Mouse (Mus musculus) urinary bladder, postnatal 36 days (tissue): Measurements from ENCODE around the gene Fbxo11.
"Not testable (repeated sequence)": the region's sequence is repeated elsewhere in the genome, so short reads cannot be mapped to it uniquely, and the experiment has no call there.

Experiments
- DNase-seq, 2 experiments: peaks; one replicate each; pipeline ENCODE4 v3.0.0; 2022; ENCODE audit warnings: low spot score in 2 of 2, mixed read lengths in 1 of 2

The Fbxo11 gene

DNA sequence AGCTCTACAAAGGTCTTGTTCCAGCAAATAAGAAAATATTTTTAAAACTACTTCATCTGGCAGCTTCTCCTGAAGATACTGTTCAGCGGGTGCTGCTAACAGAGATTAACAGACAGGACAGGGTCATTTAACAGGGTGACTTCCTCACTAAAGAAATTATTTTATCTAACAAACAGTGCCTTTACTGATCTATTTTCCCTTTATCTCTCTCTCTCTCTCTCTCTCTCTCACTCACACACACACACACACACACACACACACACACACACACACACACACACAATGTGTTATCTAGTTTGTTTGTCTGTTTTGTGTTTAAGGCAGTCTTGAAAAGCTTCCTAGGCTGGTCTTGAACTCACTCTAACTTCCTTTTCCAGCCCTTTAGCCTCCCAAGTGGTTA lies 50.6 kb downstream of the Fbxo11 start:
- no peak for DNase-seq

DNA sequence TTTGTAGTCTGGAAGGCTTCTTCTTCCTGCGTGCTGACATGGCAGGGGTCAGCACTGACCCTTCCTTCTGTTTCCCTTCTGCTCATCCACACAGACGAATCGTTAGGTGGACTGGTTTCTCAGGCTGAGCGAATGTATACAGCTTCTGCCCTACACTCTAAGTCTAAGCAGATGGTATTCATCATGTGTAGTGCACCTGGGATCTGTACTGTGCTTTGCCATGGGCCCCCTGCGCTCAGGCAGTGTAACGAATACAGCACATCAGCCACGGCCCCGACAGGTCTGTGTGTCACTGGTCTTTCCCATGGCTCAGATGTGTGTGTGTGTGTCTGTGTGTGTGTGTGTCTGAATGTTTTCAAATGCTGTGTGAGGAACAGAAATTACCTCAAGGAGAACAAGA lies 58.1 kb downstream of the Fbxo11 start:
- no peak for DNase-seq

DNA sequence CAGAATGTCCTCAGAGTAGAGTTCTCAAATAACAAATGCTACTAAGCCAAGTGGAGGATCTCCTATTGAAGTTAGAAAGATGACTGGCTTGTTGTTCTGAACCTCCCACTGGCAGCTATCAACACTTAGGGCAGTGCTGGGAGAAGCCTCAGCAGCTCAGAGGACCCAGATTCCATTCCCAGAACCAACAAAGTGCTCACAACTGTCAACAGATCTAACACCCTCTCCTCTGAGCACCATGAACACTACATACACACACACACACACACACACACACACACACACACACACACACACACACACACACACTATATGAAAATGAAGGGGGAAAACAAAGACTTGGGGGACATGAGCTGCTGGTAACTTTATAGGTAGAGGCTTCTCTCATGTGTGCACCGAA lies 60.2 kb downstream of the Fbxo11 start:
- DNase-seq: no peak

DNA sequence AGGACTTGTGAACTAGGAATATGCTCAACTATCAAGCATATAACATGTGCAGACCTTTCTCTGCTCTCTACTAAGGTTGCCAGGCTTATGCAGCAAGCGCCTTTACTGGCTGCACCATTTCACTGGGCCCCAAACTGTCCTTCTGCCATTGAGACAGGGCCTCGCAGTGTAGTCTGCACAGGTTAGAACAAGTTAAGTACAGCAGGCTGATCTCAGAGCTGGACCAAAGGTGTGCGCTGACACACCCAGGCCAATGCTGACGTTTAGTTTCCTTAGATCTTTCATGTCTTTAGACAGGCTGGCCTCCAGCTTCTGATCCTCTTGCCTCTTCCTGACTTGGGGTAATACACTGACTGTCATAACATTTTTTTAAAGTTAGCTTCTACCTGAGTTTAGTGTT lies 67.3 kb downstream of the Fbxo11 start:
- DNase-seq: peak; percentile 13 to 25

DNA sequence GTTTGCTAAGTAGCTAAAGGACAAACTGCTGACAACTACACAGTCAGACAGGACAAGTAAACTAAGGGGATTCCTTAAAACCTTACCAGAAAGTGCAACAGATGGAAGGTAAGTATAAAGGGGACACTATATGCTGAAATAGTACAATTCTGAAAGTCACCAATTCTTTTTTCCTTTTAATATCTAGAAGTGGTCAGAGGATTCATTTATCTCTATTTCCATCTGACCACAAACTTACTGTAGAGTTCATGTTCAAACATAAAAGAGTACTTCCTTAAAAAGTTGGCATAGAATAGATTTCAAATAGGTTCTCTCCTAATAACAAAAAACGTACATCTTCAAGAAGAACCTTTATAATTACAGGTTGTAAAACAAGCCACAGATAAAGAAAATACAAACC lies 71.8 kb downstream of the Fbxo11 start:
- no peak for DNase-seq

DNA sequence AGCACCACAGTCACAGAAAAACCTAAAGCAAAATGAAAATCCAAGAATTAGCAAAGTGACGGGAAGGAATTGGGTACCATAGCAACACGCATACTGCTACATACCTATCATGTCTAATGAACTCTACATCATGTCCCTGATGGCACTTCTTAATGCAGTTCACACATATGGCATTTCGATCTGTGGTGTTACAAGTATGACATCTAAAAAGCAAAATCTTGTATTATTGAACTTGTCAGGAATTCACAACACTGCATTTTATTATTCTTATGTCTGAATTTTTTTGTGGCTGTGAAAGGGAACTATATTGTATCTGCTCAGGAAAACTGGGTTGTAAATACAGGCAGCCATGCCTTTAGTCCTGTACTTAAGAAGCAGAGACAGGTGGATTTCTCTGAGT lies 72.9 kb downstream of the Fbxo11 start:
- DNase-seq: no peak

DNA sequence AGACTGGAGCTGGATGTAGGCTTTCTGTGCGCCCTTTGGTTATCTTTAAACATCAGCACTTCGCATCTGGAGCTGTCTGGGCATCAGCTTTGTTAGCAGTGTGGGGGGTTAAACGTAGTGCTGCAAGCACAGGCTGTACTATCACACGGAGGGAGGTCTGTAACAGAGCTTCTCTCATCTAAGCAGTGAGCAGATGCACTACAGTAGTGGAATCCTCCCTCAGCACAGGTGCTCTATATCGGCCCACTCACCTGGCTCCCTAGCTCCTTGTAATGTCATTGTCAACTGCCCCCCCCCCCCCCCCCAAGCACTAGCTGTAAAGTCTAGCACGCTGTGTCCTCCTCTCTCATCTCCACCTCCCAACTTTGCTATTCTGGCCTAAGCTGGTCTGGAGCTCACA lies 77.6 kb downstream of the Fbxo11 start:
- no peak for DNase-seq

DNA sequence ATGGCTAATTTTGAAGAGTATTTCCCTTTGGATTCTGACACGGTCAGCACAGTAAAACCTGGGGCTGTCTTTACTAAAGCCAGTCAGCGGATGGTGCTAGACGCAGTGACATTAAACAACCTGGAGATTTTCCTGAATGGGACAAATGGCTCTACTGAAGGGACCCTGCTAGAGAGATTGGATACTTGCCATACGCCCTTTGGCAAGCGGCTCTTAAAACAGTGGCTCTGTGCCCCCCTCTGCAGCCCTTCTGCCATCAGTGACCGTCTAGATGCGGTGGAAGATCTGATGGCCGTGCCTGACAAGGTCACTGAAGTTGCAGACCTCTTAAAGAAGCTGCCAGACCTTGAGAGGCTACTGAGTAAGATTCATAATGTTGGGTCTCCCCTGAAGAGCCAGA lies 79.2 kb downstream of the Fbxo11 start:
- DNase-seq: no peak

DNA sequence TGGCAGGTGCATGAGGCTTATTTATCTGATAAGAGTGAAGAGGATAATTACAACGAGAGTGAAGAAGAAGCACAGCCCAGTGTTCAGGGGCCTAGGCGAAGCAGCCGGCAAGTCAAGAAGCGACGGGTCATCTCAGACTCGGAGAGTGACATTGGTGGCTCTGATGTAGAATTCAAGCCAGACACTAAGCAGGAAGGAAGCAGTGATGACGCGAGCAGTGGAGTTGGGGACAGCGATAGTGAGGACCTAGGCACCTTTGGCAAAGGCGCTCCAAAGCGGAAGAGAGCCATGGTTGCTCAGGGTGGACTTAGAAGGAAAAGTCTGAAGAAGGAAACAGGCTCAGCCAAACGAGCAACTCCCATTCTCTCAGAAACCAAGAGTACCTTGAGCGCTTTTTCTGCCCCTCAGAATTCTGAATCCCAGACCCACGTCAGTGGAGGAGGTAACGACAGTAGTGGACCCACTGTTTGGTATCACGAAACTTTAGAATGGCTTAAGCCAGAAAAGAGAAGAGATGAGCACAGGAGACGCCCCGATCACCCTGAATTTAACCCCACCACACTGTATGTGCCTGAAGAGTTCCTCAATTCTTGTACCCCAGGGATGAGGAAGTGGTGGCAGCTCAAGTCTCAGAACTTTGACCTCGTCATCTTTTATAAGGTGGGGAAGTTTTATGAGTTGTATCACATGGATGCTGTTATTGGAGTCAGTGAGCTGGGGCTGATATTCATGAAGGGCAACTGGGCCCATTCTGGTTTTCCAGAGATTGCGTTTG lies 80.5 kb downstream of the Fbxo11 start:
- no peak for DNase-seq

DNA sequence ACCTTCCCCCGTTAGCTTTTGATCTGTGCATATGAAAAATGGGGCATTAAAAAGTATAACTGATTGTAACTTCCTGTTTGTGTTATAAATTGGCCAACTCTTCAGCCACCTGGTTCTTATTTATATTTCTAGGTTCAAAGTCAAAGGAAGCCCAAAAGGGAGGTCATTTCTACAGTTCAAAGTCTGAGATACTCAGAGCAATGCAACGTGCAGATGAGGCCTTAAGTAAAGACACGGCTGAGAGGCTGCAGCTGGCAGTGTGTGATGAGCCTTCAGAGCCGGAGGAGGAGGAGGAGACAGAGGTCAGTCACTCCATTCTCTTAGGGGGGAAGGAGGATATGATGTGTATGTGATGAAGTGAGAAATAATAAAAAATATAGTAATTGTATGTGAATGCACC lies 81.8 kb downstream of the Fbxo11 start:
- no peak for DNase-seq

DNA sequence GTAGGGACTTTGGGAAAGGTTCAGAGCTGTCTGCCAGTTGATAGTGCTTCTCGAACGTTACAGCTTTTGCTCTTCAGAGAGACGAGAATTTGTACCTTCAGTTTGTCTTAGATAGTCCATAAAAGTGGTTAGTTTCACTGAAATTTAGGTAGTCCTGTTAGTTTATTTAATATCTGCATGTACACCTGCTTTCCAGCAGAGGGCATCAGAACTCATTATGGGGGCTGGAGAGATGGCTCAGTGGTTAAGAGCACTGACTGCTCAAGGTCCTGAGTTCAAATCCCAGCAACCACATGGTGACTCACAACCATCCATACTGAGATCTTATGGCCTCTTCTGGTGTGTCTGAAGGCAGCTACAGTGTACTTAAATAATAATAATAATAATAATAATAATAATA lies 83.0 kb downstream of the Fbxo11 start:
- DNase-seq: no peak

DNA sequence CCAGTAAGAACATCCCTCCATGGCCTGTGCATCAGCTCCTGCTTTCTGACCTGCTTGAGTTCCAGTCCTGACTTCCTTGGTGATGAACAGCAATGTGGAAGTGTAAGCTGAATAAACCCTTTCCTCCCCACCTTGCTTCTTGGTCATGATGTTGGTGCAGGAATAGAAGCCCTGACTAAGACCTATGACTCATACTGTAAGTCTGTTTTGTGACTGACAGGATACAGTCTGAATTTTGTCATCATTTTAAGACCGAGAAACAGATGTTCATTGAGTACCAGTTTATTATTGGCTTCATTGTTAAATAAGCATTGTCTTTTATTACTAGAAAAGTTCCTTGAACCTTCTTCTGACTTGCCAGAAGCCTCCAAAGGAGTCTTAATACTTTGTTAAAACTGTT lies 85.4 kb downstream of the Fbxo11 start:
- DNase-seq: not testable (repeated sequence)

DNA sequence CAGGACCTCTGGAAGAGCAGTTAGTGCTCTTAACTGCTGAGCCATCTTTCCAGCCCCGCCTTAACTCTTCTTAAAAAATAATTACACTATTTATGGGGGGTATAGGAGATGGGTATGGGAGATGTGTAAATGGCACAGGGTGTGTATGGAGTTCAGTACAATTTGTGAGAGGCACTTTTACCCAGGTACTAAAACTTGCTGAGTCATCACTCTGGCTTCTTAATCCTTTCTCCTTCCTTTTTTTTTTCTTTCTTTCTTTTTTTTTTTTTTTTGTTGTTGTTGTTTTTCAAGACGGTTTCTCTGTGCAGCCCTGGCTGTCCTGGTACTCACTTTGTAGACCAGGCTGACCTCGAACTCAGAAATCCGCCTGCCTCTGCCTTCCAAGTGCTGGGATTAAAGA lies 88.2 kb downstream of the Fbxo11 start:
- DNase-seq: not testable (repeated sequence)

DNA sequence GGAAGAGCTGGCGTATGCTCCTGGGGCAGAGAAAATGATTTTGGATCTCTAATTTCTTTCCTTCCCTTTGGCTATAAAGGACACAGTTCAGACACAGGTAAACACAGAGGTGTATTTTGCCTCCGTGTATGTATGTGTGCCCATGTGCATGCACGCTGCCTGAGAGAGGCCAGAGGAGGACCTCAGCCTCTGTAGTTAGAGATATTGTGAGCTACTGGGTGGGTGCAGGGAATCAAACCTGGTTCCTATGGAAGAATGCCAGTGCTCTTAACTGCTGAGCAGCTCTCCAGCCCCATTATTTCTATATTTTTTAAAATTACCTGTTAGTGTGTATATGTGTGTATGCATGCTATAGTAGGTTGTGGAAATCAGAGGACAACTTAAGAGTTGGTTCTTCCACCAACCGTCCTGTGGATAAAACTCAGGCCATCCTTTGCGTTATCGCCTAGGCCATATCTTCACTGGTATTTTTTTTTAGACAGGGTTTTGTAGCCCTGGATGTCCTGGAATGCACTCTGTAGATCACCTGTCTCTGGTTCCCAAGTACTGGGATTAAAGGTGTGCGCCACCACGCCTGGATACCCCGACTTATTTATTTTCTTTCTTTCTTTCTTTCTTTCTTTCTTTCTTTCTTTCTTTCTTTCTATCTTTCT lies 88.8 kb downstream of the Fbxo11 start:
- no peak for DNase-seq

DNA sequence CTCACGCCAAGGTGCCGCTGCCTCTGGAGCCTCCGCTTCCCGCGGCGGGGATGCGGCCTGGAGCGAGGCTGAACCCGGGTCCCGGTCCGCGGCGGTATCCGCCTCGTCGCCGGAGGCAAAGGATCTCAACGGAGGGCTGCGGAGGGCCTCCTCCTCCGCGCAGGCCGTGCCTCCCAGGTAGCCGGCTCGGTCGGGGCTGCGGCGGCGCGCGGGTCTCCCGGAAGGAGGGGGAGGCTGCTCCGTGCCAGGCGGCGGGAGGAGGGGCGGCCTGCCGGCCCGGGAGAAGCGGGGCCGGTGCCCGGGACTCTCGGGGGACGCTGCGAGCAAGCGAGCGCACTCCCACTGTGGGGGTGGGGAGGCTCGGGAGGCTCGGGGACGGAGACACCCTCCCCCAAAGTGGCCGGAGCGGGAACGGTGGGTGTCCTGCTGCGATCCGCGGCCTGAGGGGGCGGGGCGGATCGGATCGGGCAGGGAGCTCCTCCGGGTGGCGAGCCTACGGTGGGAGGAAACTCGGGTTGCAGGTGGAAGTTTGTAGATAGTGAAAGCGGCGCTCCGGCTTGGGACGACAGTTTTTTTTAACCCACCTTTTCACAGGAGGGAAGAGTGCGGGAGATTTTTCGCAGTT lies 89.8 kb downstream of the Fbxo11 start:
- DNase-seq: peak; percentile 51 to 62

DNA sequence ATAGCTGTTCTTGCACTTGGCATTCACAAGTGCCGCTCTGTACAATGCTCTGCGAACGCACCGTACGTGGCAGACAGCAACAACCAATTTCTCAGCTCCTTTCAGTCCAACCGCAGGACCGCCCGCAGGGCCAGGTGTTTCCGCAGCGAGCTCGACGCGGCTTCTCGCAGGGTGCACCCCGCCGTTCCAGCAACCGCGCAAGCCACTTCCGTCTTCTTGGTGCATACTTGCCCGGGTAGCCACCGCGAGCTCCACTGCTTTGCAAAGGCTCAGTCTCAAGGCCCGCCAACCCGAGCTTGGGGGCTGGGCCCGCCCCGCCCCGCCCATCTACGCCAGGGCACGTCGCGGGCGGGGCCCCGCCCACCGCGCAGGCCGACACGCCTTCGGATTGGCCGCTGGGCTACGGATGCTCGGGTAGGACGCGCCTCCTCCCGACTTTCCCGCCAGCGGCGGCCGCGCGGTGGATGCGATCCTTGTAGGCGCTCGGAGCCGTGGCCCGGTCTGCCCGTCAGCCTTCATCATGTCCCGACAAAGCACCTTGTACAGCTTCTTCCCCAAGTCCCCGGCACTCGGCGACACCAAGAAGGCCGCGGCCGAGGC lies 90.4 kb downstream of the Fbxo11 start, which contains the start of gene Msh6:
Gene Msh6, plus strand, starts transcription at position 434 of the 600 bp plus-strand sequence.
- DNase-seq: peak; percentile 77 to 88

DNA sequence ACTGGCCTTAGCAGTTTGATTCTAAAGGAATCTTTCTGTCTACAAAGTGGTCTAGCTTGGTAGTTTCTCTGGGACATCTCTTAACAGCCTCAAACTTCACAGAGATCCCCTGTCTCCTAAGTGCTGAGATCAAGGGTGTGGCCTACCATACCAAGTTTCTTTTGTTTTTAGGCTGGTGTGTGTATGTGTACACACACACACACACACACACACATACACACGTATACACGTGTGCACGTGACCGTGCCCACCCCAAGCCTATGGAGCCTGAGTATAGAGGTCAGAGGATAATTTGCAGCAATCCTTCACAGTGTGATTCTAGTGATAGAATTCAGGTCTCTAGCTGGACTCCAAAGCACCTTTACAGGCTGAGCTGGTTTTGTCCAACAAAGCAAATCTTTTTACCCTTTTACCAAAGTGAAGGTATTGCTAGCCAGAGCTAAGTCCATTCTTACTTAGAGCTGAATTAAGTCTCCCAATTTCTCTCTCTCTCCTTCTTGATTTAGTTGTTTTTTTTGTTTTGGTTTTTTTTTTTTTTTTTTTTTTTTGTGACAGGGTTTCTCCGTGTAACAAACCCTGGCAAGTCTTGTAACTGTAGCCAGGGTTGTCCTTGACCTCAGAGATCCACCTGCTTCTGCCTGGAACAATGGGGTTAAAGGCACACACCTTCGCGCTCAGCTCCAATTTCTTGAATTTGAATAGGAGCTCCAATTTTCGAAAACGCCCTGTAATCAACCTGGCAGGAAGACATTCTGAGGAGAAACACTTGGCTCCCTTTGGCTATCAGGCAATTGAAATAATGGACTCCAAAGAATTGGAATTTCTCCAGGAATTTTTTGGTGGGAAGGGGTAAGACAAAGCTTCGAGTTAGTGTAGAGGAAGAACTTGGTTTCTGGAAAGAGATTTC lies 91.6 kb downstream of the Fbxo11 start:
- no peak for DNase-seq

DNA sequence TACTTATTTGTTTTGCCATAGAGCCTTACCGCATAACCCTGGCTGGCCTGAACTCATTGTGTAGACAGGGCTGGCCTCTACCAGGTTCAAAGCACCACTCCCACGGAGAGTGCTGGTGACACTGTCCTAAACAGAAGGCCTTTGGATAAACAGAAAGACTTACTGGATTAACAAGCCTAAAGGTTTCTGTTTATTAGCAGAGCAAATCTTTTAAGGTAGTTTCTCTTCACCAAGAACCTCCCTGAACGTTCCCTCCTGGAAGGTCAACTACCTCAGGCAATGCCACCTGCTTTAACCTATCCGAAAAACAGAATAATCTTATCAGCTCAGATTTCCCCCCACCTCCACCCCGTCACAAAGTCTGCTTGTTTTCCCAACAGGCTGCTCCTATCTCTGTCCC lies 92.2 kb downstream of the Fbxo11 start:
- no peak for DNase-seq

DNA sequence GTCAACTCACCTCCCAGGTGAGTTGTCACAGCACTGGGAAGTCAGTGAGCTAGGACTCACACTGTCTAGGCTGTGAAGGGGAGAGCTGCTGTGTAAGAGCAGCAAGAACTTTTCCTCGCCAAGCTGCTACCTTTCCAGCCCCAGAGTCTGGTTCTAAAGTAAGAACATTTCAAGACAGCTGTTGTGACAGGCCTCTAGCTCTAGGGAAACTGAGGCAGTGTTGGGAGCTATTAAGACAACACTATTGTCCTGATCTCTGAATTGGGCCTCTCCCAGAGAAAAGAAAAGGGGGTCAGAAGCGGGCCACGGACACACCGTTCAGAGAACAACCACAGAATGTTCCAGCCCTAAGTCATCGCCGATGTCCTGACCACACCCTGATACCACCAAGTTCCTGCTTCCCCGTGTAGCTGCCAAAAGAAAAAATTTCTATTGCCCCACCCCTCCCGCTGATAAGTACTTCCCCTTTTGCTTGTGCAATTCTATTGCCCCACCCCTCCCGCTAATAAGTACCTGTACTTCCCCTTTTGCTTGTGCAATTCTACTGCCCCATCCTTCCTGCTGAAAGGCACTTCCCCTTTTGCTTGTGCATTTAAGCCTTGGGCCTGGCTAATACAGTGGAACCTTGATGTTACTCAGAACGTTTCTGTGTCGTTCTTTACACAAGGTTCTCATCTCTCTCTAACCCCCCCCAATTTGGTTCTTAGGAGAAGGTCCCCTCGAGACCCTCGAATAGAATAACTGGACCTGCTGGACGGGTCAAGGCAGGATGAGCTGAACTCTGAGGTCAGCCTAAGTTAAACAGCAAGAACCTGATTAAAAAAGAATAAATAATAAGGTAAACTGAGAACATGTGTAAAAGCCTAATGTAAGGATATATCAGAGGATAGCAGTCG lies 93.1 kb downstream of the Fbxo11 start:
- not testable (repeated sequence) for DNase-seq

DNA sequence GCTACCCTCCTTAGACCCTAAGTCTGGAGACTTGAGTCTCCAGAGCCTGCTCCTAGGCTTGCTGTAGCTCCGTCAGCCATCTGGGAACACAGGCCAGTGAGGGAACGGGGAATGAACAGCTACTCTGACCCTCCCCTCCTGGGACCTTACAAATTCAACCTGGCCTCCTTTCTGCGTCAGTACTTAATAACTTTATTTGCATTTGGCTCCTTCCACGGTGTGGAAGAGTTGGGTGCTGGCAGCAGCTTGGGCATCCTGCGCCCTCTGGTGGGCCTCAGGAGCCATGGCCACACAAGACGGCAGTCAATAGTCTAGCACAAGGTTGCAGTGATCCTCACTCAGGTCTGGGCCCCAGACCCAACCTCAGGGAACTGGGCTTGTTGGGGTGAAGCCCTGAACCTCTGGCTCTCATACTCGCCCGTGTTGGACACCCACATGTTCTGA lies 96.6 kb downstream of the Fbxo11 start:
- DNase-seq: not testable (repeated sequence)
